Mouse (Mus musculus): ENCODE measurements around the gene Mkrn2.
"Not testable (repeated sequence)": the region's sequence is repeated elsewhere in the genome, so short reads cannot be mapped to it uniquely, and the experiment has no call there.

Mkrn2 gene

DNA sequence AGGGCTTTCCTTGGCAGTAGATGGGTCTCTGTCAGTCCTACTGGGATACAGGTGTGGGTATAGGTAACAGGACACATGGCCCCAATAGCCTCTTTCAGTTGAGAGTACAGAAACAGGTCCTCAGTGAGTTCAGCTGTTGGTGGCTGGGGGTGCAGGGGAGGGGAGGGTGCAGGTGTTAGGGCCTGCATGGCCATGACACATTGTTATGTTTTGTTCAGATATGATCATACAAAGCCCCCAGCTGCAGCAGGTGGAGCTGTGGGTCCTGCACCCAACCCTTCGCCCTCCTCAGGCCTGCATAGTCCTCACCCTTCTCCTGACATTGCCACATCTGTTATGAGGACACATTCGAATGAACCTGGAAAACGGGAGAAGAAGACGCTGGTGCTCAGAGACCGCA, 8.6 kb downstream of the Mkrn2 start:
- DNase-seq: peak; percentile 61

DNA sequence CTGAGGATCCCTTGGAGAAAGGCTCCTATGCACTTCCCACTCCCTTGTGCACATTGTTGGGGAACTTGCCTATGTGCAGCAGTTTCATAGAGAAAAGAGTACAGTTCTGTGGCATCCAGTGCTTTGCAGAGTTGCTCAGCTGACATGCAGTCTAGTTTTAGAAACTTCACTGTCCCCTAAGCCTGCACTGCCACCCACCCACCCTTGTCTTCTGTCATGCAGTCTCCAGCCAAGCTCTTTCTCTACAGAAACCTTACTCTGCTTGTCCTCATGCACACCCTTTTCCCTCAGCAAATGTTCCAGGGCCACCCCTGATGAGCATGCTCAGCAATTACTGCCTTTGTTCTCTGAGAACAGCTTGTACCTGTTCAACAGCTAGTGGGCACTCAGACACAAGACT, 12.1 kb downstream of the Mkrn2 start:
- no peak for DNase-seq

DNA sequence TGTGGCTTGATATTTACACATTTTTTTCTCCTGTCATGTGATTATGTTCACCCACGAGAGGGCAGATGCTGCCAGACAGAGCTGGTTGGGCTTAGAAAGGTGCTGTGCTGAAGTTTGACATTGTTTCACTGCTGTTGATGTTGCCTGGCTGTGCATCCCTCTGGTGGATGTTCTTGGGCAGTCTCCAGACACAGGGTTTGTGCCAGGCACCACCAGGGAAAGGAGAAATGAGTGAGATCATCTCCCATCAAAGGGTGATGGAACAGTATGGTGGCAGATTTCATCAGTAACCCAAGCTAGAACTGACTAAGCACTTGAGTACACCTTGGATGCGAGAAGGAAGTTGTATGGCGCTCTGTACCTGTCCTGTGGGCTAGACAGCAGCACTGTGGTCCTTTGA, 14.3 kb downstream of the Mkrn2 start:
- DNase-seq: no peak

DNA sequence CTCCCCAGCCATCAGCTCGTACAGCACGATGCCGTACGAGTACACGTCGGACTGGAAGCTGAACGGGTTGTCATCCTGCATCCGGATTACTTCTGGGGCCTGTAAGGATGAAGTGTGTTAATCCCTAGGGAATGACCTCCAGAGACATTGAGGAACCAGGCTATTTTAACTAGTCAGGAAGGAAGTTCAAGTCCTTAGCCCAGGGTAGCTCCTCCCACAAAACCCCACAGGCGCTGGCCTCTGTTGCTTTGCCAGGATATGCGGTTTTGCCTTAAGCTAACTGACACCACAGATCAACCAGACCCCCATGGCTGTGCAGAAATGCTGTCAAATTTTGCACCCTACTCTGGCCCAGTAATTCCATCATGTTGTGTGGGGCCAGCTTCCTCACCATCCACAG, 18.1 kb downstream of the Mkrn2 start:
- peak; percentile 68 for DNase-seq

DNA sequence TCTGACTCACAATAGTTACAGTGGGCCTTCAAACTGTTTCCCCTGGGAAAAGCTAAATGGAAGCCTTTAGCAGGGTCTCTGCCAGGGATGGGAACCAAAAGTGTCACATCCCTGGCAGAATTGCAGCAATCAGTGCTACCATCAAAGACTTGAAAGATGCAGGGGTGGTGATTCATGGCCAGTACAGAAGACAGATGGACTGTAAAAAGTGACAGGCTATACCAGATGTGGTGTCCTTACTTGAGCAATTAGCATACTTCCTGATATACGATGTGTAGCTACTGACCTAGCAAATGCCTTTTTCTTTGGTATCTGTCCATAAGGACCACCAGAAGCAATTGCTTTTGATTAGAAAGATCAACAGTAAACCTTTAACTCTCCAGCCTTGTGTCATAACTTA, 19.2 kb downstream of the Mkrn2 start:
- DNase-seq: no peak

DNA sequence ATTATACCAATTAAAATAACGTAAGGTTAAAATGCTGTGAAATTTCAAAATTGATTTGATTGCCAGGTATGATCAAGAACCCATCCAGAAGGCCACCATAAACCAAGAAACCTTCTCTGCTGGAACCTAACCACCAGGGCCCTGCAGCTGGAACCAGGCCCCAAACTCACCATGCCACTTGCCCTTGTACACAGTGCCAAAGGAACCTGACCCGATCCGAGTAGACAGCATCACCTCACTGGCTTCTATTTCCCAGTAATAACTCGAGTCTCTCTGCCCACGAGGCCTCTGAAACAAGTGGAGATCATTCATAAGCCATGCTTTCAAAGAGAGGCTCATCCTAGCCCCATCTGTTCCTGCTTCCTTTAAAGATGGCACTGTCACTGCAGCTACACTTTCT, 24.4 kb downstream of the Mkrn2 start:
- DNase-seq: no peak

DNA sequence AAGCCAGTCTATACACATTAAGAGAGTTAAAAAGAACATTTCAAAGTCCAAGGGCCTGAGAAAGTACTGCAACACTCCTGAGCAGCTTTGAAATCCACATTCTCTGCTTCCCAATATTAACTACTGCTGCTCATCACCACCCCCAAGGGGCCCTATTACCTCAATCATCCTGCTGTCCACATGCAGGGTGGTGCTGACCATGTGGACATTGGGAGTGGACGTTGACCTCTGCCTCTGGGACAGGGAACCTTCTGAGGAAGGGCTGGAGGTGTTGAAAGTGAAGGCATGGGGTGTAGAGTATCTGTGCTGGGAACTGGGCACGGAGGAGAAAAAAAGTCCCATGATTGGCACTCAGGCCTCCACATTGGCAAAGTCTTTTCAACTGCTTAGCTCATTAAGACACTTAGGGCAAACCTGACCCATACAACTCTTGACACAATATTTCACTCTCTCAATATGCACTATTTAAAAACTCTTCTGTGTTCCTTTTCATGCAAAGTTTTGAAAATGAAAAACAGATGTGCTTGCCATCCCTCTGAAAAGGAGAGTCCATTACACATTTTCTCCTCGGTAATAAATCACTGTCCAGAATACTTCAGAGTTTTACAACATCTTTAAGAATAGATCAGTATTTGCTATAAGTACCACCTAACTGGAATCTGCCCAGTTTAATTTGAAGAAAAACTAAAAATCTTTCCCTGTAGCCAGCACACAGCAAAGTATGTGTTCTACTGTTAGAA, 29.5 kb downstream of the Mkrn2 start:
- DNase-seq: no peak

DNA sequence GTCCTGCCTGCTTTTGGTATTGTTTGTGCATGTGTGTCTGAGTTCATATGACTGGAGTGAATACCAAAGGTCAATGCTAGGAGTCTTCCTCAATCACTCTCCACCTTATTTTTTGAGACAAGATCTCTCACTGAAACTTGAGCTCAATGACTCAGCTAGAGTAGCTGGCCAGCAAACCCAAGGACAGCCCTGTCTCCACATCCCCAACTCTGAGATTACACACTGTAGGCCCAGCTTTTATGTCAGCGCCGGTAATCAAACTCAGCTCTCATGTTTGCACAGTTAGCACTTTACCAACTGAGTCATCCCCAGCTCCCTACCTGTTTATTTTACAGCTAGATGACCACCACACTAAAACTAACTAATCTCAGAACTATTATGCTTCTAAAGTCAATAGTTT, 32.3 kb downstream of the Mkrn2 start:
- no peak for DNase-seq

DNA sequence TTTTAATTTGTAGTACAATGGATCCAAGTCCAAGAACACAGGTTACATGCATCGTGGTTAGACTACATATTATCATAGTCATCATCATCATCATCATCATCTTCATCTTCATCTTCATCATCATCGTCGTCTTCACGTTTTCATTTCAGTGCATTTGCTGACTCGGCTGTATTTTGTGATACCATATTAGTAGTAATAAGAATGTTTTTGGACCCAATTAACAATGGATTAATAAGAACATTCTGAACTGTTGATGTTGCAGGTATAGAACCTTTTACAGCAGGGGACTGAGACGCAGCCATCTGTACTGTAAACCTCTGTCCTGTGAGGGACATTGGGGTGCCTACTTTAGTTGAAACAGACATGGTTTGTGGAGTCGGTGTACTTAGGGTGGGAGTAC, 36.5 kb downstream of the Mkrn2 start:
- not testable (repeated sequence) for DNase-seq

DNA sequence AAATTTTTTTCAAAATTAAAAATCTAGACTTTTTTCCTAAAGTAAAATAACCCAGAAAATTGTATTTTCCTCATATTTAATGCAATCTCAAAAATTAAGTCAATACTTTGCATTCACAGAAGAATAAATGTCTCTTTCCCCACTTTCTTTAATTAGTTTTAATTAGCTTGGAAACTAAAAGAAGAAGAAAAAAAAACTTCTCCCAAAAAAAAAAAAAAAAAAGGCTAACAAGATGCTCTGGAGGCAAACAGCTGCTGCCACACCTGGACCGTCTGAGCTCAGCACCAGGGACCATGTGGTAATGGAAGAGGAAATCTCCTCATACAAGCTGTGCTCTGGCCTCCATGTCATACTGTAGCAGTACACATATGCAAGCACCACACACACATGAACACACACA, 41.6 kb downstream of the Mkrn2 start:
- no peak for DNase-seq

DNA sequence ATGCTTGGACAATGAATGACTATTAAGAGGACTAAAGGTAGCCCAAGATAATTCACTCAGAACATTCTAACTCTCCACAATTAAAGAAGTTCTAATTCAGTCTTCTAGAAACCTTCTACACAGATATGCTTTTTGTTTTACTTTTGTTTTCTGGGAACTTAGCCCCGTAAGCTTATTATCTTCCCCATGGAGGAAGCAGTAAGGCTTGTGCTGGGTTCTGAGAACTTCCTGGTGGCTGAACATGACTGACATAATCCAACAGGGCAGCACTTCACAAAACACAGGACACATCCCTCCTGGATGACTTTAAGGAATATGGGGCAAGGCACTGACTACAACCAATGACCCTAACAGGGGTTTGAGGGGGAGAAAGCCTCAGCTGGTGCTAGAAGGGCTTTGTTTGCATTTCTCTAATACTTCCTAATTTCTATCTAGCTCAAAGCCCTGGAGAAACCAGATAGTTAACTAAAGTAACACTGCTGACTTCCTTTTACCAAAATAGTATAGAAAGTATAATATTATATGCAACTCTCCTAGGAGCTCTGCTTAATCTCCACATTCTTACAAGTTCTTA, 48.2 kb downstream of the Mkrn2 start:
- no peak for DNase-seq

DNA sequence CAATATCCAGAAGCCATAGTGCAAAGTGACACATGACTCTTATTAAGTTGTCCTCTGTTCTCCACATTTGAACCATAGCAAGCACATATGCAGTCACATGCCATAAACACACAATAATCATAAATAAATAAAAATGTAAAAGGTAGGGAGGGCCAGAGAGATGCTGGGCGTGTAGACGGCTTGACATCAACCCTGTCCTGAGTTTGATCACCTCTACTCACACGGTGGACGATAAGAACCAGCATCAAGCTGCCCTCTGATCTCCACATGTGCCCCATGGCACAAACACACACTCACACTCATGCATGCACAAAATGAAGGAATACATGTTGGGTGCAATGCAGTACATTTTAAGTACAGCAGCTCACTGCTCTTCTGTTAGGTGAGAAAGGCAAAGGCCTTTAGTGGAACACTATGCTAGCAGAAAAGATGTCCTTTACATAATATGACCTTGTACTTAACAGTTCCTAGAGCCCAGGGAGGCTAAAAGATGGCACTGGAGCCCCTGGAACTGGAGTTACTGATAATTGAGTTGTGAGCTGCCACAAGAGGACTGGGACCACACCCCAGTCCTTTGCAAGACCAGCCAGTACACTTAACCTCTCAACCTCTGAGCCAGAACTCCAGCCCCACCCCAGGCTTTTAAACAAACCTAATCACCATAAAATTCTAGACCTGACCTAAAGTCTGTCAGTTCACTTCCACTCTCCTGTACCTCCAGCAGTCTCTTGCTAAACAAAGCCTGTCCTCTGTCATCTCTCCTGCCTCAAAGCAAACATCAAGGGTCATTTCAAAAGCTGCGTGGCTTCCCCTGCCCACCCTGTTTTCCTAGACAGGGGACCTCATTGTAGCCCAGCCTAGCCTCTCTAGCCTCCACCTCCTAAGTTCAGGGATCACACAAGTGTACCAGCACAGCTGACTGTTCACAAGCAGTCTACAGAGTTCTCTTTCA, 49.0 kb downstream of the Mkrn2 start:
- no peak for DNase-seq

DNA sequence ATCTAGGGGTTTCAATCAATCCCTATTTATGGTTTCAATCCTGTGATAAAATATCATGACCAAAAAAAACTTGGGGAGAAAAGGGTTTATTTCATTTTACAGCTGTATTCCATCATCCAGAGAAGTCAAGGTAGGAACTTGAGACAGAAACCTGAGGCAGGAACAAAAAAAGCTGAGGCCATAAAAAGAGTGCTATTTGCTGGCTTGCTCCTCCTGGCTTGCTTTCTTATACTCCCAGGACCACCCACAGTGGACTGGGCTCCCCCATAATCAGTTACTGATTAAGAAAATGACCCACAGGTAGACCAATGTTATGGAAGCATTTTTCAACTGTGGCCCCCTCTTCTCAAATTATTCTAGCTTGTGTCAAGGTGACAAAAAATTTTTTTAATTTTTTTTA, 50.0 kb downstream of the Mkrn2 start:
- no peak for DNase-seq

DNA sequence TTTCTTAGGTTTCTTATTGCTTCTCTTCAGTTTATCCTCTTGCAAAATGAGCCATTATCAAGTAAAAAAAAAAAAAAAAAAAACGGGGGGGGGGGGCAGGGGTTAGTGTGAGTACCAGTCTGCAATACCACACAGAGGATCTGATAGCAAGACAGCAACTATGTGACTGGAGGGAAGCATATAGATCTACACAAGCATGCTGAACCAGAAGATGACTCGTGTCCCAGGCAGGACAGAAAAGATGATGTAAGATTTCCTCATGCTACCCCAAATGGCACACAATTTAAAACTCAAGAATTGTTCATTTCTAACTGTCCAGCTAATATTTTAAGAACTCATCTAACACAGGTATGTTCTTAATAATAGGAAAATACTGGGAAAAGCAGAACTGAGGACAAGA, 52.2 kb downstream of the Mkrn2 start:
- no peak for DNase-seq

DNA sequence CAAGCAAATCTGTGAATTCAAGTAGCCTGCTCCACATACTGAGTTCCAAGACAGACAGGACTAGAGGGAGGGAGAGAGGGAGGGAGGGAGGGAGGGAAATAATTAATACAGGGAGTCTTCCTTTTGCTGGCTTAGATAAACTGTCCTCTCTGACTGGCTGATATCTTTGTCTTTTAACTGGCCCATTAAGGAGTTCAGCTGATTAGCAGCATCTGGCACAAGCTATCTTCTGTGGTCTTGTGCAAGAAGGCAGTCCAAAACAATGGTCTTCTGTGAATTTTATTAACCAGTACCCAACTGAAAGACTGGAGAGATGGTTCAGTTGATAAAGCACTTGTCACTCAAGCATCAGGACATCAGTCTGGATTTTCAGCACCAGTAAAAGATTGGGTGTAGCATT, 57.1 kb downstream of the Mkrn2 start:
- DNase-seq: no peak

DNA sequence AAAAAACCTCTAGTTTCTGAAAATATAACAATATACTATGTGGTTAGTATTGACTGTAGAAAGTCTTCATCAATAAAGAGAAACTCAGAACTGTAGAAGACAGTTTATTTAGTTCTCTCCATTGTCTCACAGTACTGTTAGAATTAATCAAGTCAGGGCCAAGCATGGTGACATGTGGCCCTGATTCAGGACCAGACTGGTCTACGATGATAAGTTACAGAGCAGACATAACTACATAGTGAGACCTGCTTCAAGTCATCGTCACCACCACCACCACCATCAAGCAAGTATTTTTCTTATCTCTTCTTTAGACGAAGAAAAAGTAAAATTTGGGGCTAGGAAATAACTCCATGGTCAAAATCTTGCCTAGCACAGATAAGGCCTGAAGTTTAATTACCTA, 62.6 kb downstream of the Mkrn2 start:
- no peak for DNase-seq

DNA sequence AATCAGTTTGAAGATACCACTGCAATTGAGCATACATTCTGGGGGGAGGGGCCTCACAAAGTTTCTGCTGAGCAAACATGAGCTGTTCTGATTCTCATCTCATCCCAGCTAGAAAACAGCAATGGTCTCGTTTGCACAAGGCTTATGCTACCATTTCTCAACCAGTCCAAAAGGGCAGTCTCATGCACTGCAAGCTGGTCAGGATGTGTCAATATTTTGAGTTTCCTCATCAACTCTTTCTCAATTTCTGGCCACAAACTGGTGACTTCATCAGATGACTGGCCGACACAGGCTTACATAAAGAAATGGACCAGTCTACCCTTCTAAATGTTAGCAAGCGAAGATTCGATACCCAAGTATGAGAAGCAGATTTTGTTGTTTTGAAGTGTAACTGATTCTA, 64.9 kb downstream of the Mkrn2 start:
- no peak for DNase-seq
